Mouse (Mus musculus): ENCODE data around the gene Cldn7. TPM values are rescaled to one million over a fixed set of nuclear protein-coding genes. Genes with fewer than 3 reads are reported as not detected.

Cldn7 gene
- polyA plus RNA-seq, 1 experiment from 2014 or later, result 238 TPM

GRCm38 (mm10) chr11:69956218-69956617, 8.4 kb upstream of the Cldn7 start:
- ATAC-seq (replicated peaks; ENCODE audit: low FRiP score, low read depth) (no peak), DNase-seq (ENCODE audit: low spot score) (no peak)
- 70% methylated on average over 1 of the region's 1 CpGs for WGBS
- H3K9ac ChIP-seq (ENCODE audit: low read depth, low read length), result no peak overlapping the region
- no peaks in the 10 kb centered on the region for H3K27me3 ChIP-seq (ENCODE audit: insufficient read depth, low read length)
- TF ChIP-seq CTCF (IDR thresholded peaks at IDR 0.05; ENCODE audit: low read depth), result peak; percentile 25; the same call in 1 of the 2 replicates
- H3K4me2 ChIP-seq (ENCODE audit: low read length), result no peak overlapping the region
- H3K4me3 ChIP-seq (replicated peaks; ENCODE audit: low read depth, low read length), result no peak overlapping the region
- no peaks in the 10 kb centered on the region for H3K9me3 ChIP-seq (replicated peaks; ENCODE audit: low read length)
- H3K4me1 ChIP-seq (replicated peaks; ENCODE audit: insufficient read depth, low read length), result no peaks in the 10 kb centered on the region
- no peaks in the 10 kb centered on the region for H3K36me3 ChIP-seq (ENCODE audit: insufficient read depth, low read length)
- no peak overlapping the region for H3K27ac ChIP-seq

GRCm38 (mm10) chr11:69960616-69961015, 4.0 kb upstream of the Cldn7 start:
- peaks cover 7% of the 10 kb centered on the region for H3K27me3 ChIP-seq (ENCODE audit: insufficient read depth, low read length)
- 45% methylated on average over 5 of the region's 5 CpGs for WGBS
- ATAC-seq (replicated peaks; ENCODE audit: low FRiP score, low read depth), result no peak
- no peak overlapping the region for H3K9ac ChIP-seq (ENCODE audit: low read depth, low read length)
- H3K9me3 ChIP-seq (replicated peaks; ENCODE audit: low read length), result no peaks in the 10 kb centered on the region
- H3K4me2 ChIP-seq (ENCODE audit: low read length), result no peak overlapping the region
- no peak for DNase-seq (ENCODE audit: low spot score)
- no peaks in the 10 kb centered on the region for H3K4me1 ChIP-seq (replicated peaks; ENCODE audit: insufficient read depth, low read length)
- H3K4me3 ChIP-seq (replicated peaks; ENCODE audit: low read depth, low read length), result no peak overlapping the region
- H3K36me3 ChIP-seq (ENCODE audit: insufficient read depth, low read length), result no peaks in the 10 kb centered on the region
- no peak overlapping the region for H3K27ac ChIP-seq
- peak; percentile 58 for TF ChIP-seq CTCF (IDR thresholded peaks at IDR 0.05; ENCODE audit: low read depth)

GRCm38 (mm10) chr11:69961841-69962240, 2.7 kb upstream of the Cldn7 start:
- H3K27me3 ChIP-seq (ENCODE audit: insufficient read depth, low read length), result peaks cover 7% of the 10 kb centered on the region
- H3K27ac ChIP-seq, result no peak overlapping the region
- no peak for DNase-seq (ENCODE audit: low spot score)
- no peak for TF ChIP-seq CTCF (IDR thresholded peaks at IDR 0.05; ENCODE audit: low read depth)
- H3K36me3 ChIP-seq (ENCODE audit: insufficient read depth, low read length), result no peaks in the 10 kb centered on the region
- H3K9me3 ChIP-seq (replicated peaks; ENCODE audit: low read length), result no peaks in the 10 kb centered on the region
- H3K4me2 ChIP-seq (ENCODE audit: low read length), result no peak overlapping the region
- H3K4me1 ChIP-seq (replicated peaks; ENCODE audit: insufficient read depth, low read length), result no peaks in the 10 kb centered on the region
- H3K9ac ChIP-seq (ENCODE audit: low read depth, low read length), result no peak overlapping the region
- no peak for ATAC-seq (replicated peaks; ENCODE audit: low FRiP score, low read depth)
- WGBS, result 22% methylated on average over 5 of the region's 5 CpGs
- no peak overlapping the region for H3K4me3 ChIP-seq (replicated peaks; ENCODE audit: low read depth, low read length)

- peak overlapping the region; percentile 63 for H3K9ac ChIP-seq (ENCODE audit: low read depth, low read length)
- no peak for TF ChIP-seq CTCF (IDR thresholded peaks at IDR 0.05; ENCODE audit: low read depth)
- 2% methylated on average over 49 of the region's 49 CpGs for WGBS
- H3K27me3 ChIP-seq (ENCODE audit: insufficient read depth, low read length), result peaks cover 12% of the 10 kb centered on the region
- no peaks in the 10 kb centered on the region for H3K4me1 ChIP-seq (replicated peaks; ENCODE audit: insufficient read depth, low read length)
- peak overlapping the region; percentile 49 for H3K4me3 ChIP-seq (replicated peaks; ENCODE audit: low read depth, low read length)
- DNase-seq (ENCODE audit: low spot score) (peak; percentile 51), ATAC-seq (replicated peaks; ENCODE audit: low FRiP score, low read depth) (peak; percentile 66)
- no peaks in the 10 kb centered on the region for H3K9me3 ChIP-seq (replicated peaks; ENCODE audit: low read length)
- H3K4me2 ChIP-seq (ENCODE audit: low read length), result peak overlapping the region; percentile 49
- no peaks in the 10 kb centered on the region for H3K36me3 ChIP-seq (ENCODE audit: insufficient read depth, low read length)
- peak overlapping the region; percentile 83 for H3K27ac ChIP-seq
Measured at GRCm38 (mm10) chr11:69965271-69966005, 859 bp downstream of the Cldn7 start.

GRCm38 (mm10) chr11:69966006-69966859, 1.7 kb downstream of the Cldn7 start:
- Histone ChIP-seq H3K4me2 (ENCODE audit: low read length) (peak overlapping the region; percentile 49), H3K4me3 (replicated peaks; ENCODE audit: low read depth, low read length) (peak overlapping the region; percentile 49), H3K27ac (peak overlapping the region; percentile 83), H3K36me3 (ENCODE audit: insufficient read depth, low read length) (no peaks in the 10 kb centered on the region), H3K4me1 (replicated peaks; ENCODE audit: insufficient read depth, low read length) (no peaks in the 10 kb centered on the region), H3K9ac (ENCODE audit: low read depth, low read length) (peak overlapping the region; percentile 63), H3K27me3 (ENCODE audit: insufficient read depth, low read length) (peaks cover 12% of the 10 kb centered on the region), H3K9me3 (replicated peaks; ENCODE audit: low read length) (no peaks in the 10 kb centered on the region)
- DNase-seq (ENCODE audit: low spot score) (peak; percentile 59), ATAC-seq (replicated peaks; ENCODE audit: low FRiP score, low read depth) (peak; percentile 61)
- WGBS, result 1% methylated on average over 58 of the region's 59 CpGs
- no peak for TF ChIP-seq CTCF (IDR thresholded peaks at IDR 0.05; ENCODE audit: low read depth)

GRCm38 (mm10) chr11:69966860-69967517, 2.4 kb downstream of the Cldn7 start:
- Histone ChIP-seq H3K9ac (ENCODE audit: low read depth, low read length) (peak overlapping the region; percentile 63; the same call in 1 of the 2 replicates), H3K27me3 (ENCODE audit: insufficient read depth, low read length) (peaks cover 12% of the 10 kb centered on the region), H3K9me3 (replicated peaks; ENCODE audit: low read length) (no peaks in the 10 kb centered on the region), H3K4me3 (replicated peaks; ENCODE audit: low read depth, low read length) (peak overlapping the region; percentile 49), H3K36me3 (ENCODE audit: insufficient read depth, low read length) (no peaks in the 10 kb centered on the region; the same call in 1 of the 2 replicates), H3K4me1 (replicated peaks; ENCODE audit: insufficient read depth, low read length) (no peaks in the 10 kb centered on the region), H3K4me2 (ENCODE audit: low read length) (peak overlapping the region; percentile 49), H3K27ac (peak overlapping the region; percentile 83; the same call in 1 of the 2 replicates)
- ATAC-seq (replicated peaks; ENCODE audit: low FRiP score, low read depth) (no peak), DNase-seq (ENCODE audit: low spot score) (no peak)
- 36% methylated on average over 17 of the region's 17 CpGs for WGBS
- no peak for TF ChIP-seq CTCF (IDR thresholded peaks at IDR 0.05; ENCODE audit: low read depth)

Measured in kidney, postnatal 0 days (tissue).